Mouse (Mus musculus) spleen, postnatal 14 days (tissue): ENCODE measurements around the gene Rb1.
A peak's percentile ranks its signal among the peaks of the same experiment; 100 is the strongest.

Experiments
- DNase-seq, 2 experiments: peaks; one replicate each; pipeline ENCODE4 v3.0.0; 2021 to 2022; ENCODE audit warnings: low spot score in 2 of 2

The Rb1 gene

GRCm38 (mm10) chr14:73336316-73337080 is 10.9 kb upstream of the Rb1 start:
- no peak for DNase-seq

GRCm38 (mm10) chr14:73334926-73335805 is 9.5 kb upstream of the Rb1 start:
- DNase-seq: no peak

GRCm38 (mm10) chr14:73333880-73334279 is 8.3 kb upstream of the Rb1 start:
- no peak for DNase-seq

- DNase-seq: no peak
Observed at GRCm38 (mm10) chr14:73331386-73331785, 5.8 kb upstream of the Rb1 start.

- no peak for DNase-seq
Observed at GRCm38 (mm10) chr14:73329871-73330270, 4.2 kb upstream of the Rb1 start.

GRCm38 (mm10) chr14:73326511-73326910 is 889 bp upstream of the Rb1 start:
- DNase-seq: no peak

GRCm38 (mm10) chr14:73324634-73325455 is 777 bp downstream of the Rb1 start:
- DNase-seq: peak; percentile 34 to 46

GRCm38 (mm10) chr14:73323965-73324364 is 1.7 kb downstream of the Rb1 start:
- no peak for DNase-seq

GRCm38 (mm10) chr14:73322142-73322541 is 3.5 kb downstream of the Rb1 start:
- no peak for DNase-seq

- DNase-seq: no peak
Observed at GRCm38 (mm10) chr14:73316933-73317332, 8.7 kb downstream of the Rb1 start.

- DNase-seq: no peak
Observed at GRCm38 (mm10) chr14:73313864-73314263, 11.8 kb downstream of the Rb1 start.

- DNase-seq: no peak
Observed at GRCm38 (mm10) chr14:73313396-73313795, 12.2 kb downstream of the Rb1 start.

GRCm38 (mm10) chr14:73312909-73313308 is 12.7 kb downstream of the Rb1 start:
- no peak for DNase-seq

- no peak for DNase-seq
Observed at GRCm38 (mm10) chr14:73307490-73307889, 18.1 kb downstream of the Rb1 start.

GRCm38 (mm10) chr14:73303193-73303592 is 22.4 kb downstream of the Rb1 start:
- peak in 1 of 2 experiments; percentile 35 for DNase-seq

GRCm38 (mm10) chr14:73301856-73302255 is 23.8 kb downstream of the Rb1 start:
- no peak for DNase-seq

GRCm38 (mm10) chr14:73295512-73295911 is 30.1 kb downstream of the Rb1 start:
- DNase-seq: no peak

GRCm38 (mm10) chr14:73293616-73294015 is 32.0 kb downstream of the Rb1 start:
- DNase-seq: no peak

GRCm38 (mm10) chr14:73292434-73292833 is 33.2 kb downstream of the Rb1 start:
- no peak for DNase-seq

GRCm38 (mm10) chr14:73289915-73290314 is 35.7 kb downstream of the Rb1 start:
- DNase-seq: no peak

GRCm38 (mm10) chr14:73280996-73281395 is 44.6 kb downstream of the Rb1 start:
- DNase-seq: no peak

- DNase-seq: no peak
Observed at GRCm38 (mm10) chr14:73279096-73279495, 46.5 kb downstream of the Rb1 start.
